Mouse (Mus musculus) cortical plate, adult 2 months (tissue): Measurements from ENCODE around the gene Hmga1.

Experiments
- CTCF ChIP-seq: fragments of 200-500 bp; IDR thresholded peaks from 2 replicates; pipeline ENCODE4 v1.5.1; 2011; ENCODE audit warnings: mild to moderate bottlenecking, control low read depth, low read length; ENCODE audit not compliant: insufficient read depth; ENCODE audit errors: extremely low read depth
- POLR2A ChIP-seq: fragments of 200-500 bp; IDR thresholded peaks from 2 replicates; pipeline ENCODE4 v1.6.1; 2011; ENCODE audit warnings: mild to moderate bottlenecking, low read length, control low read depth; ENCODE audit not compliant: insufficient read depth; ENCODE audit errors: extremely low read depth

DNA sequence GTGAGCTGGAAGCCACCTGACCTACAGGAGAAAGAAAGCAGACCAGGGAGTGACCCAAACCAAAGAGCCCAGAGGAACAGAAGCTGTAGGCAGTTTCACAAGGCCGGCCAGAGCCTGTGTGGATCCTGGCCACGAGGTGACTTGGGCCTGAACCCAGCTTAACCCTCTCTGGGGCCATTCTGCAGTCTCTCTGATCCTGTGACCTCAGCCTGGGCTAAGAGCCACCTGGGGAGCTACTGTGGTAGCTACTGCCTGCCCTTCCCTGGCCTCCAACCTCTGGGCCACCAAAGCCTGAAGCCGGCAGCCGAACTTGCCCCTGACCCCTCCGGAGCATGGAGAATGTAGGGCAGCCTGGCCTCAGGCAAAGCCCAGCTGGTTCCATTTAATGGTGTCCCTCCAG, 27.5 kb upstream of the Hmga1 start:
- TF ChIP-seq CTCF (no peak), POLR2A (no peak)
